8 mouse cellular contexts compared by ENCODE assay signal in genomic region chr13:69531431-69531830, GRCm38 (mm10). TPM values are rescaled to one million over a fixed set of nuclear protein-coding genes. Genes with fewer than 3 reads are reported as not detected.
DNase-seq lines count a peak whose midpoint lies in the region; ATAC-seq and TF ChIP-seq lines count a peak whose summit lies in the region.

No protein-coding gene starts in this region.

- 56% methylated on average over 6 of the region's 6 CpGs for WGBS in heart, embryonic 10.5 days
- 62% methylated on average over 6 of the region's 6 CpGs for WGBS in hindbrain, embryonic 11.5 days
- WGBS in macrophage (ENCODE audit: missing documents): 72% methylated on average over 6 of the region's 6 CpGs

- H3K27me3 ChIP-seq in heart, embryonic 10.5 days (ENCODE audit: insufficient read depth, poor library complexity, severe bottlenecking): no peaks in the 10 kb centered on the region
- H3K27me3 ChIP-seq in G1E (ENCODE audit: insufficient read depth, low read length): no peaks in the 10 kb centered on the region
- no peaks in the 10 kb centered on the region for H3K27me3 ChIP-seq in hindbrain, embryonic 11.5 days (ENCODE audit: control insufficient read depth, insufficient read depth, low read length)

- no peak overlapping the region for H3K9ac ChIP-seq in hindbrain, embryonic 11.5 days (ENCODE audit: low read depth, low read length)

- H3K27ac ChIP-seq in heart, embryonic 10.5 days: no peak overlapping the region
- H3K27ac ChIP-seq in hindbrain, embryonic 11.5 days (ENCODE audit: low read depth, low read length): no peak overlapping the region
- H3K27ac ChIP-seq in macrophage: no peak overlapping the region

- DNase-seq in heart, embryonic 10.5 days (ENCODE audit: low spot score): no peak
- no peak for DNase-seq in heart, adult 11 months
- DNase-seq in G1E (ENCODE audit: low spot score) (no peak), adipocyte (ENCODE audit: low spot score) (no peak)
- DNase-seq in hindbrain, embryonic 11.5 days (ENCODE audit: low spot score): no peak
- no peak for DNase-seq in left cerebral cortex, postnatal 4 days
- DNase-seq in right cerebral cortex, postnatal 10 days (ENCODE audit: low spot score in 2 of 2): no peak

- intact Hi-C loops in left cerebral cortex, postnatal 4 days (cut with DNase I): no loop called here

- H3K36me3 ChIP-seq in heart, embryonic 10.5 days: peaks cover 16% of the 10 kb centered on the region
- peaks cover 49% of the 10 kb centered on the region for H3K36me3 ChIP-seq in G1E (replicated peaks)
- H3K36me3 ChIP-seq in hindbrain, embryonic 11.5 days (ENCODE audit: control insufficient read depth, insufficient read depth, low read length): no peaks in the 10 kb centered on the region
- no peaks in the 10 kb centered on the region for H3K36me3 ChIP-seq in macrophage (ENCODE audit: inconsistent target)

- peak overlapping the region; percentile 96 for H3K4me3 ChIP-seq in heart, embryonic 10.5 days
- peak overlapping the region; percentile 91; the same call in 1 of the 2 replicates for H3K4me3 ChIP-seq in G1E (ENCODE audit: low read depth, low read length)
- peak overlapping the region; percentile 97 for H3K4me3 ChIP-seq in hindbrain, embryonic 11.5 days (ENCODE audit: low read depth, low read length)
- H3K4me3 ChIP-seq in macrophage (ENCODE audit: inconsistent target): peak overlapping the region; percentile 66; the same call in 1 of the 2 replicates

- peaks cover 69% of the 10 kb centered on the region for H3K79me2 ChIP-seq in macrophage (ENCODE audit: inconsistent target)

- no peak for TF ChIP-seq CTCF in G1E (IDR thresholded peaks at IDR 0.05; ENCODE audit: low read depth, low read length)

- H3K4me2 ChIP-seq in hindbrain, embryonic 11.5 days (replicated peaks; ENCODE audit: low read depth, low read length): peak overlapping the region; percentile 91

- H3K9me3 ChIP-seq in heart, embryonic 10.5 days: no peaks in the 10 kb centered on the region
- no peaks in the 10 kb centered on the region for H3K9me3 ChIP-seq in G1E (replicated peaks)
- H3K9me3 ChIP-seq in hindbrain, embryonic 11.5 days (ENCODE audit: control insufficient read depth, low read length): no peaks in the 10 kb centered on the region

- peaks cover 61% of the 10 kb centered on the region for H3K4me1 ChIP-seq in heart, embryonic 10.5 days
- H3K4me1 ChIP-seq in G1E (ENCODE audit: insufficient read depth, low read depth, low read length): peaks cover 52% of the 10 kb centered on the region
- H3K4me1 ChIP-seq in hindbrain, embryonic 11.5 days (replicated peaks; ENCODE audit: control insufficient read depth, insufficient read depth, low read length): peaks cover 19% of the 10 kb centered on the region

- ATAC-seq in G1E (ENCODE audit: extremely low read depth, insufficient number of reproducible peaks, low FRiP score, poor library complexity, severe bottlenecking): no peak
- ATAC-seq in hindbrain, embryonic 11.5 days (ENCODE audit: low FRiP score): no peak

RNA-seq across cellular contexts. Expression of gene Nsun2, which starts 2.1 kb away (rescaled TPM):
- polyA plus RNA-seq in heart, embryonic 10.5 days (2016; fragmentation: Nextera tagmentation; extraction: Ambion mirVana): 106 and 140 TPM in 2 replicates
- total RNA-seq in G1E (2014; fragmentation: Nextera tagmentation) (152 and 180 TPM in 2 replicates), G1E (2017) (219 and 231 TPM in 2 replicates)
- polyA plus RNA-seq in G1E (2012) (144 and 175 TPM in 2 replicates), macrophage (2018) (30.3 to 91.4 TPM (median 44.0 TPM) in 3 replicates)
- 114 and 134 TPM in 2 replicates for polyA plus RNA-seq in hindbrain, embryonic 11.5 days (2014; fragmentation: Nextera tagmentation; extraction: Ambion mirVana)
- total RNA-seq in macrophage (2018; cell fraction: chromatin; rRNA removed): 100 to 1,000 TPM in 1 of 26 experiments, 10 to 100 TPM in 25; 31.1 to 148 (median 67.4) TPM
- 10 to 100 TPM; 31.5 to 47.3 (median 39.2) TPM for total RNA-seq in macrophage (2018; cell fraction: cytosol; rRNA removed)
- 10 to 100 TPM; 22.2 to 84.0 (median 40.1) TPM for total RNA-seq in macrophage (2018; cell fraction: nucleus; rRNA removed)
- 10 to 100 TPM; 84.5 to 89.7 TPM for total RNA-seq in left cerebral cortex, postnatal 4 days (2021)

RNA-seq across cellular contexts. Expression of gene Tent4a, which starts 3.0 kb away (rescaled TPM):
- 3.2 and 4.6 TPM in 2 replicates for polyA plus RNA-seq in heart, embryonic 10.5 days (2016; fragmentation: Nextera tagmentation; extraction: Ambion mirVana)
- total RNA-seq in G1E (2014; fragmentation: Nextera tagmentation) (9.9 and 10.3 TPM in 2 replicates), G1E (2017) (8.4 and 9.5 TPM in 2 replicates)
- polyA plus RNA-seq in G1E (2012) (7.7 and 8.0 TPM in 2 replicates), macrophage (2018) (9.7 to 18.8 TPM (median 13.5 TPM) in 3 replicates)
- polyA plus RNA-seq in hindbrain, embryonic 11.5 days (2014; fragmentation: Nextera tagmentation; extraction: Ambion mirVana): 8.4 and 8.8 TPM in 2 replicates
- 100 to 1,000 TPM in 13 of 26 experiments, 10 to 100 TPM in 13; 35.7 to 469 (median 96.6) TPM for total RNA-seq in macrophage (2018; cell fraction: chromatin; rRNA removed)
- 10 to 100 TPM; 17.0 to 77.8 (median 26.3) TPM for total RNA-seq in macrophage (2018; cell fraction: cytosol; rRNA removed)
- total RNA-seq in macrophage (2018; cell fraction: nucleus; rRNA removed): 100 to 1,000 TPM in 4 of 26 experiments, 10 to 100 TPM in 22; 27.1 to 451 (median 69.6) TPM
- total RNA-seq in left cerebral cortex, postnatal 4 days (2021): 10 to 100 TPM; 49.2 to 49.7 TPM
